Mouse (Mus musculus): ENCODE measurements around the gene Trak1. TPM values are rescaled to one million over a fixed set of nuclear protein-coding genes. Genes with fewer than 3 reads are reported as not detected.
A peak's percentile ranks its signal among the peaks of the same experiment; 100 is the strongest.

The Trak1 gene
- polyA plus RNA-seq, 1 experiment from 2014 or later: 40.3 TPM

- WGBS: 30% methylated on average over 3 of the region's 3 CpGs
- 0 out of 2 replicates have a peak overlapping the region, but pooled peaks have one; percentile 22 for H3K9ac ChIP-seq (ENCODE audit: low read length)
- H3K4me1 ChIP-seq (ENCODE audit: control insufficient read depth, insufficient read depth, low read length): peaks cover 33% of the 10 kb centered on the region
- DNase-seq (ENCODE audit: low spot score) (no peak), ATAC-seq (no peak)
- no peaks in the 10 kb centered on the region for H3K9me3 ChIP-seq (replicated peaks; ENCODE audit: control insufficient read depth, low read length)
- peak overlapping the region; percentile 6; the same call in 1 of the 2 replicates for H3K27ac ChIP-seq (ENCODE audit: low read depth, low read length)
- no peaks in the 10 kb centered on the region for H3K36me3 ChIP-seq (ENCODE audit: control insufficient read depth, insufficient read depth, low read length)
- no peak overlapping the region for H3K4me2 ChIP-seq (ENCODE audit: low read length)
- no peaks in the 10 kb centered on the region for H3K27me3 ChIP-seq (replicated peaks; ENCODE audit: control insufficient read depth, insufficient read depth, low read length)
- H3K4me3 ChIP-seq (ENCODE audit: low read depth, low read length): no peak overlapping the region
Measured at GRCm38 (mm10) chr9:121350601-121351000, 53.3 kb downstream of the Trak1 start.

DNA sequence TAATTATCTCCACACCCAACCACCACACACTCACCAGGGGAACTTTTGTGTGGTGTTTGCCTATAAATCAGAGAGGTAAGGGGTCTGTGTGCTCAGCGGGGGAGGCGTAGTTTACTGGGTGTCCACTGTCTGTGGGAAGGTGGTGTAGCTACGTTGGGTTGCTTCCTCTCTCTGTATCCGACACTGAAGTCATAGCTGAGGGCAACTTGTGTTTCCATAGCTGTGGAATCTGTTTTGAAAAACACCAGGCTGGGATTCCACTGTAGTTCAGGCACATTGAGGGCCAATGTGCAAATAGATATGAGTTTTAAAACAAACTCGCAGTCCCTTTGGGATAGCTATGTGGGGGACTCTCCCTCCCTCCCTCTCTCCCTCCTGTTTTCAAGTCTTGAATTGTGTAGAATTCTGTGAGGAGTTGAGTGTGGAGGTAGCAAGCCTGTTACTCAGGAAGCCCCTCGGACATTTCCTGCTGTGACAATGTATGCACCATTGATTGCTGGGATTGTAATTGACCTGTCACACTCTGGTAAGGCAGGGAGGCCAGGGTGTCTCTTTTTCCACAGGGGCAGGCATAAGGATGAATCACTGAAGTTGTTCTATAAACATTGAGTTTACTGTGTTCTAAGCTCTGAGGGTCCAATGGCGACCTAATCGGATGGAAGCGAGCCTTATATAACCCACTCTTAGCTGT lies 54.2 kb downstream of the Trak1 start:
- H3K9me3 ChIP-seq (replicated peaks; ENCODE audit: control insufficient read depth, low read length): no peaks in the 10 kb centered on the region
- ATAC-seq (no peak), DNase-seq (ENCODE audit: low spot score) (no peak)
- H3K9ac ChIP-seq (ENCODE audit: low read length): no peak overlapping the region
- no peak overlapping the region for H3K4me3 ChIP-seq (ENCODE audit: low read depth, low read length)
- H3K4me2 ChIP-seq (ENCODE audit: low read length): no peak overlapping the region
- WGBS: 56% methylated on average over 9 of the region's 9 CpGs
- H3K27me3 ChIP-seq (replicated peaks; ENCODE audit: control insufficient read depth, insufficient read depth, low read length): no peaks in the 10 kb centered on the region
- H3K36me3 ChIP-seq (ENCODE audit: control insufficient read depth, insufficient read depth, low read length): no peaks in the 10 kb centered on the region
- H3K27ac ChIP-seq (ENCODE audit: low read depth, low read length): peak overlapping the region; percentile 6; the same call in 1 of the 2 replicates
- H3K4me1 ChIP-seq (ENCODE audit: control insufficient read depth, insufficient read depth, low read length): peaks cover 34% of the 10 kb centered on the region

- H3K27me3 ChIP-seq (replicated peaks; ENCODE audit: control insufficient read depth, insufficient read depth, low read length): no peaks in the 10 kb centered on the region
- H3K4me2 ChIP-seq (ENCODE audit: low read length): no peak overlapping the region
- no peaks in the 10 kb centered on the region for H3K9me3 ChIP-seq (replicated peaks; ENCODE audit: control insufficient read depth, low read length)
- H3K36me3 ChIP-seq (ENCODE audit: control insufficient read depth, insufficient read depth, low read length): no peaks in the 10 kb centered on the region
- WGBS: 26% methylated on average over 11 of the region's 11 CpGs
- H3K27ac ChIP-seq (ENCODE audit: low read depth, low read length): no peak overlapping the region
- H3K4me3 ChIP-seq (ENCODE audit: low read depth, low read length): no peak overlapping the region
- no peak for ATAC-seq
- no peak overlapping the region for H3K9ac ChIP-seq (ENCODE audit: low read length)
- H3K4me1 ChIP-seq (ENCODE audit: control insufficient read depth, insufficient read depth, low read length): peaks cover 34% of the 10 kb centered on the region
- no peak for DNase-seq (ENCODE audit: low spot score)
Measured at GRCm38 (mm10) chr9:121352131-121352606, 54.9 kb downstream of the Trak1 start.

DNA sequence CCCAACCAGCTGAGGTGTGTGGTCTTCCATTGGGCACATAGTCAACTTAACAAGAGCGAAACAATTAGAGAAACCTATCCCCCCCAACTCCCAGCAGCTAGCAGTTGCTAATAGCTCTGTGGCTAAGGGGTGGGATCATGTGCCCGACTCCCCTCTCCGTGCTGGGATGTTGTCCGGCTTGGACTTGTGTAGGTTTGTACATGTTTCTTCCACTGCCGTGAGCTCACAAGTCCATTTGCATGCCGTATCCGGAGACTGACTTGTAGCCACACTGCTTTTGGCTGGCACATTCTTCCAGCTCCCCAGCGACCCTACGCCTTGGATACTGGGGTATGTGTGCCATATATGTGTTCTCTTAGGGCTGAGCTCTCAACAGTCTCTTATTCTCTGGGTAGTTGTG lies 55.4 kb downstream of the Trak1 start:
- Histone ChIP-seq H3K9me3 (replicated peaks; ENCODE audit: control insufficient read depth, low read length) (no peaks in the 10 kb centered on the region), H3K9ac (ENCODE audit: low read length) (no peak overlapping the region), H3K36me3 (ENCODE audit: control insufficient read depth, insufficient read depth, low read length) (no peaks in the 10 kb centered on the region), H3K4me3 (ENCODE audit: low read depth, low read length) (no peak overlapping the region), H3K27ac (ENCODE audit: low read depth, low read length) (no peak overlapping the region), H3K27me3 (replicated peaks; ENCODE audit: control insufficient read depth, insufficient read depth, low read length) (no peaks in the 10 kb centered on the region), H3K4me1 (ENCODE audit: control insufficient read depth, insufficient read depth, low read length) (peaks cover 33% of the 10 kb centered on the region), H3K4me2 (ENCODE audit: low read length) (no peak overlapping the region)
- ATAC-seq (no peak), DNase-seq (ENCODE audit: low spot score) (no peak)
- WGBS: 72% methylated on average over 9 of the region's 9 CpGs

DNA sequence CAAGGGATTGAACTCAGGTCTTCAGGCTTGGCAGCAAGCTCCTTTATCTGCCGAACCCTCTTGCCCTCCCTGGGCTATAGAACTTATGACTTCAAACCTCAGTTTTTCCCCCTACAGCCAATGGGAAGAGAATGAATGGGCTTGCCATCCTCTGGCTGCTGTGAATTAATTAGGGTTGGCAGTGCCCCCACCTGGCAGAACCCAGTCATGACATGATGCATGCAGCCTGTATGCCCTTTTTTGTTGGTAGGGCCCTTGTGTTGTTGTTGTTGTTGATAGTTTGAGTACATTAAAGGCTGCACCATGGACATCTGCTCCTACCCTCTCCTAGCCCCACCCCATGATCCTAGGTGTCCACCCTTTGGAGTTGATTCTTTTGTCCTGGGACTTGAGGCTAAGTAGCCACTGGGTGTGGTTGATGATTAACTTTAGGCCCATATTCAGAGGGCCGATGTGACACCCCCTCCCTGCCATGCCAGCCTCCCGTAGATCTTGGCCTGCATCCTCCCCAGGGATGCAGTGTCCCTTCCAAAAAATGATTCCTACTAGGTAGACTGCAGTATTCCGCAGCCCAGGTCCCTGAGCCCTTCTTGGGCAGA lies 57.6 kb downstream of the Trak1 start:
- H3K4me2 ChIP-seq (ENCODE audit: low read length): no peak overlapping the region
- H3K27me3 ChIP-seq (replicated peaks; ENCODE audit: control insufficient read depth, insufficient read depth, low read length): no peaks in the 10 kb centered on the region
- H3K9me3 ChIP-seq (replicated peaks; ENCODE audit: control insufficient read depth, low read length): no peaks in the 10 kb centered on the region
- WGBS: 80% methylated on average over 4 of the region's 4 CpGs
- peaks cover 34% of the 10 kb centered on the region for H3K4me1 ChIP-seq (ENCODE audit: control insufficient read depth, insufficient read depth, low read length)
- no peak for DNase-seq (ENCODE audit: low spot score)
- peak; percentile 27; the same call in 1 of the 2 replicates for ATAC-seq
- H3K36me3 ChIP-seq (ENCODE audit: control insufficient read depth, insufficient read depth, low read length): no peaks in the 10 kb centered on the region
- no peak overlapping the region for H3K4me3 ChIP-seq (ENCODE audit: low read depth, low read length)
- peak overlapping the region; percentile 75; the same call in 1 of the 2 replicates for H3K27ac ChIP-seq (ENCODE audit: low read depth, low read length)
- no peak overlapping the region for H3K9ac ChIP-seq (ENCODE audit: low read length)

DNA sequence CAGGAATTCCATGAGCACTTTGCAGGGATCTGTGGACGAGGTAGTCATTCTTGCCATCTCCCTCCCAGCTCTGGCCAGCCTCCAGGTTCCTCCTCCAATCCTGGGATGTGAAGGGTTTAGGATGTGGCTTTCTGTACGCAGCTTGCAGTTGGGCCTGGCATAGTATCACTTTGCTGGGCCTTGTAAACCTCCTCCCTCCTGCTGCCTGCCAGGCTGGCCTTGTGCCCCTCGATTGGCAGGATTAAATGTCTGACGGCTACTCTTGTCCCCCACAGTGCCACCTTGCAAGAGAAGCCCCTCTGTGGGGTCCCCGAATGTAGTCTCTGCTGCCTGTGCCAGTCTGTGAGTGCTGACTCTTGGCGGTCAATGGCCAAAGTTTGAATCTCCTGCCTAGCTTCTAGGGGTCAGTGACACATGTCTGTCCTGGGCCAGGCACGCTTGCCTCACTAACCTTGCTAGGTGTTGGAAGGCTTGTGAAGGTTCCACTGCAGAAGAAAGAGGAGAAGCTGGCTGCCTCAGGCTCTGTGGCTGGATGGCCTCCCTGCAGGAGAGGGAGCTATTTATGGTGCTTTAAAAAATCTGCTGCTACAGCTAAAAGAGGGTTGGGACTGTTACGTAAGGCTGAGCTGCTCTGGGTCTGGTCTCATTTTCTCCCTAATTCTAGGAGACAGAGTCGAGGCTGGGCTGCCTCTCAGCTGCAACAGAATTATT lies 58.3 kb downstream of the Trak1 start:
- Histone ChIP-seq H3K27me3 (replicated peaks; ENCODE audit: control insufficient read depth, insufficient read depth, low read length) (no peaks in the 10 kb centered on the region), H3K9ac (ENCODE audit: low read length) (peak overlapping the region; percentile 13; the same call in 1 of the 2 replicates), H3K36me3 (ENCODE audit: control insufficient read depth, insufficient read depth, low read length) (no peaks in the 10 kb centered on the region), H3K4me1 (ENCODE audit: control insufficient read depth, insufficient read depth, low read length) (peaks cover 40% of the 10 kb centered on the region), H3K4me2 (ENCODE audit: low read length) (no peak overlapping the region), H3K4me3 (ENCODE audit: low read depth, low read length) (no peak overlapping the region), H3K9me3 (replicated peaks; ENCODE audit: control insufficient read depth, low read length) (no peaks in the 10 kb centered on the region), H3K27ac (ENCODE audit: low read depth, low read length) (peak overlapping the region; percentile 75)
- 0 out of 2 replicates have a peak, but pooled peaks have one; percentile 32 for ATAC-seq
- WGBS: 56% methylated on average over 9 of the region's 9 CpGs
- peak; percentile 71 for DNase-seq (ENCODE audit: low spot score)

GRCm38 (mm10) chr9:121357102-121357501 lies 59.8 kb downstream of the Trak1 start:
- DNase-seq (ENCODE audit: low spot score): no peak
- no peaks in the 10 kb centered on the region for H3K9me3 ChIP-seq (replicated peaks; ENCODE audit: control insufficient read depth, low read length)
- H3K27ac ChIP-seq (ENCODE audit: low read depth, low read length): no peak overlapping the region
- H3K4me2 ChIP-seq (ENCODE audit: low read length): no peak overlapping the region
- H3K27me3 ChIP-seq (replicated peaks; ENCODE audit: control insufficient read depth, insufficient read depth, low read length): no peaks in the 10 kb centered on the region
- no peak overlapping the region for H3K9ac ChIP-seq (ENCODE audit: low read length)
- no peaks in the 10 kb centered on the region for H3K36me3 ChIP-seq (ENCODE audit: control insufficient read depth, insufficient read depth, low read length)
- 78% methylated on average over 5 of the region's 5 CpGs for WGBS
- no peak overlapping the region for H3K4me3 ChIP-seq (ENCODE audit: low read depth, low read length)
- no peak for ATAC-seq
- H3K4me1 ChIP-seq (ENCODE audit: control insufficient read depth, insufficient read depth, low read length): peaks cover 43% of the 10 kb centered on the region

GRCm38 (mm10) chr9:121357582-121358275 lies 60.4 kb downstream of the Trak1 start:
- H3K36me3 ChIP-seq (ENCODE audit: control insufficient read depth, insufficient read depth, low read length): no peaks in the 10 kb centered on the region
- H3K4me2 ChIP-seq (ENCODE audit: low read length): no peak overlapping the region
- no peak overlapping the region for H3K27ac ChIP-seq (ENCODE audit: low read depth, low read length)
- peaks cover 36% of the 10 kb centered on the region for H3K4me1 ChIP-seq (ENCODE audit: control insufficient read depth, insufficient read depth, low read length)
- H3K9me3 ChIP-seq (replicated peaks; ENCODE audit: control insufficient read depth, low read length): no peaks in the 10 kb centered on the region
- 90% methylated on average over 16 of the region's 16 CpGs for WGBS
- H3K9ac ChIP-seq (ENCODE audit: low read length): no peak overlapping the region
- DNase-seq (ENCODE audit: low spot score) (no peak), ATAC-seq (no peak)
- H3K4me3 ChIP-seq (ENCODE audit: low read depth, low read length): no peak overlapping the region
- no peaks in the 10 kb centered on the region for H3K27me3 ChIP-seq (replicated peaks; ENCODE audit: control insufficient read depth, insufficient read depth, low read length)
